Mouse (Mus musculus): ENCODE data around the gene Irf8.

GRCm38 (mm10) chr8:120725576-120725950 is 10.6 kb upstream of the Irf8 start:
- no peak for TF ChIP-seq GATA1 (IDR thresholded peaks at IDR 0.05; ENCODE audit: low read length)
- no peak for TF ChIP-seq TAL1 (IDR thresholded peaks at IDR 0.05; ENCODE audit: low read length)
